Mouse (Mus musculus) lung, adult 2 months (tissue): Measurements from ENCODE around the gene Nktr.

Source experiments
- CTCF ChIP-seq: fragments of 200-500 bp; IDR thresholded peaks from 2 replicates; pipeline ENCODE4 v1.5.1; 2011; ENCODE audit warnings: mild to moderate bottlenecking, low read length, control low read depth; ENCODE audit not compliant: insufficient read depth
- POLR2A ChIP-seq: fragments of 200-500 bp; IDR thresholded peaks from 2 replicates; pipeline ENCODE4 v1.6.1; 2011; ENCODE audit warnings: low read depth, mild to moderate bottlenecking, control low read depth, low read length, borderline replicate concordance; ENCODE audit errors: extremely low read depth

DNA sequence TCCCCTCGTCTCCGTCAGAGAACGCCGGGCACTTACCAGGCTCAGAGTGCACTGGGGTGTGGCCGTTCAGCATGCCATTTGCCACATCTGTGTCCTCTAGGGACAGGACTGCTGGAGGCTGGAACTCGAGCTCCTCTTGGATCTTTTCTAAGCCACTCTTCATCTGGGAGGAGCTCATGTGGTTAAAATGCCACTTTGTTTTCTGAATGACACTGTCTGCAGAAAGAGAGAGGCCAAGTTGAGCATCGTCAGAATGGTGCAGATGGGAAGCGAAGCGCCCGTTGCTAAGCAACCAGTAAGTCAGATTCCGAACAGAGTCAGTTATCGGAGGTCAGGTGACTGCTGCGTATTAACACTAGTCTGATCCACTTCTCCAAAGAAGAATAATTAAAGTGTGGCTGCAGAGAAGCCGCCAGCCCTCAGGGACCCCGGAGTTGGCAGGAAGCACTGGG, 28.7 kb upstream of the Nktr start:
- TF ChIP-seq CTCF = no peak
- no peak for TF ChIP-seq POLR2A
